Mouse (Mus musculus) adrenal gland, postnatal 14 days (tissue): ENCODE measurements around the gene Pan3. TPM values are rescaled to one million over a fixed set of nuclear protein-coding genes. Genes with fewer than 3 reads are reported as not detected.
A peak's percentile ranks its signal among the peaks of the same experiment; 100 is the strongest.

Source experiments
- DNase-seq: peaks from one replicate; pipeline ENCODE4 v3.0.0; 2021; ENCODE audit warnings: mixed read lengths
- long read RNA-seq, 2 experiments: library from polyadenylated mRNA; stranded (forward); transcript quantifications; one replicate each; pipeline ENCODE4 v2.0.0; 2021
- total RNA-seq: library from RNA; stranded (reverse); gene quantifications from 2 replicates; pipeline ENCODE4 v1.2.3, GENCODE M21; 2021

The Pan3 gene
- total RNA-seq: 102 and 110 TPM in 2 replicates
- long read RNA-seq, experiment 1, full-length matches to known transcripts: 3 of 16 reads
- long read RNA-seq, experiment 1, partial matches to known transcripts: 4 of 16 reads
- long read RNA-seq, experiment 1, other reads (novel, unspliced or antisense): 9 of 16 reads
- long read RNA-seq, experiment 2, full-length matches to known transcripts: 2 of 11 reads
- long read RNA-seq, experiment 2, partial matches to known transcripts: 4 of 11 reads
- long read RNA-seq, experiment 2, other reads (novel, unspliced or antisense): 5 of 11 reads

DNA sequence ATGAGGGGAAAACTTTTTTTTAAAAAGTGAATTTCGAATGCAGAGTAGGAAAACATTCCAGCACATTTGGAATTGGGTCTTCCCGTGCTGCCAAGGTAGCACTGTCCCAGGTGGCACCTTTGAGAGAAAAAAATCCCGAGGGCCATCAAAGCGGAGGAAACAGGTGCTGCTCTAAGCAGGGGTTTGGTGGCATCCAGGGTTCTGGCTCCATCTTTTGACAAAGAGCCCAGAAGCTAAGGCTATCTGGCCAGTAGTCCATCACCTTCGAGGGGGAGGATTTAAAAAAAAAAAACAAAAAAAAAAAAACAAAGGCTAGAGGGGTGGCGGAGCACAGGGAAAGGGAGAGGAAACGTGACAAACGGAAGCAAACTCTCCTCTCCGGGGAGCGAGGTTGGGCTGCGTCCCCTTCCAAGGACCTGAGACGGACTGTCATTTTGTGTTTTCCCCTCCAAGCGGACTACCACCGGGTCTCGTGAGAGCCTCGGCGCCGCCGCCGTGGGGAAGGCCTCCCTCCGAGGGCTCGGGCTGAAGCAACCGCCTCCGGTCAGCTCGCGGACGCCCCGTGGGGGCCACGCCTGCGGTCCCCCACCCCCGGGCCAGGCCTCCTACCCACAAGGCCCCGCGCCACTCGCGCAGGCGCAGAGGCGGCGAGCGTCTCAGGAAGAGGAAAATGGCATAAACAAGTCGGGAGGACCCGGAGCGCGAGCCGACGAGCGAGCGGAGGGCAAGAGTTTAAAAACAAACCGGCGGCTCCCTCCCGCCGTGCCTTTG lies at the start of gene Pan3:
Gene Pan3 (plus strand): TSS at position 627 of the 771 bp plus-strand sequence.
- DNase-seq: peak; percentile 97

DNA sequence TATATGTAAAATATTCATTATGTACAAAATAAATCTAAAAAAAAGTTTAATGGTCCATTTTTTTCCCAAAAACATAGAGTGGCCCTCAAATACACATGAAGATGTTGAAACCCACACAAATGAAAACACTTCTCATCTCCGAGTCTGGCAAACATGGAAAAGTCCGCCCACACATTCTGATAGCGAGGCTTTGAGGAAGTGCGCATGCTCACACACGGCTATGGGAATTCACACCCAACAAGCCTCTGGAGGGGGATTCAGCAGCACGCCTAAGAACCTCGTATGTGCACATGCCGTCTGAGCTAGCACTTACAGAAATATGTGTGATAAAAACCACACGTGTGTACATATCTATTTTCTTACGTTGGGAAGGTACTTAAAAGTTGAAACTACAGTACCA lies 48.6 kb upstream of the Pan3 start:
- no peak for DNase-seq

GRCm38 (mm10) chr5:147386865-147387264 lies 43.1 kb upstream of the Pan3 start:
- no peak for DNase-seq

DNA sequence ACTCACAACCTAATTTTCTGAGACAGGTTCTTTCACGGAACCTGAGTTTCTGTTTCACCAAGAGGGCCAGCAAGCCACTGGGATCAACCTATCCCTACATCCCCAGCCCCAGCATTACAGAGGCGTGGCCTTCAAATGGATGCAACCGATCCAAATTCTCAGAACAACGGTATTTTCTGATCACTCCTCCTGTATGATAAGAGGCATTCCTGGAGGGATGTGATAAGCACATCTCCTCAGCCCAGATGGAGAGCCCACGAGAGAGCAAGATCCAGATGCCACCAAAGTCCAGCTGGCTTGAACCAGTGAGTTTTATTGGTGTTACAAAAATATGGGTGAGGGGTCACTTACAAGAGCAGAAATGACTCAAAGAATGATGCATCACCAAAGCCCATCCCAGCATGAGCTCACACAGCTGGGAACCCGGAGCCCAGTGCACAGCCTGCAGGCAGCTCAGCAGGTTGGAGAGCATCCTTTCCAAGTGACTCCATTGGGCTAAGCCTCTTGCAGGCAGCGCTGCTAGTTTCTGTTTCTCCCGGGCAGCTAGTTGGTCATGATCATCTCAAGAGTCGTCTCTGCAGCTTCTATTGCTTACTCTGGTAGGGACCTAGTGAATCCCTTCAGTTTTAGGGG lies 41.5 kb upstream of the Pan3 start:
- no peak for DNase-seq

- no peak for DNase-seq
Observed at GRCm38 (mm10) chr5:147389052-147389451, 40.9 kb upstream of the Pan3 start.

- DNase-seq: no peak
Observed at GRCm38 (mm10) chr5:147390772-147391171, 39.2 kb upstream of the Pan3 start.

DNA sequence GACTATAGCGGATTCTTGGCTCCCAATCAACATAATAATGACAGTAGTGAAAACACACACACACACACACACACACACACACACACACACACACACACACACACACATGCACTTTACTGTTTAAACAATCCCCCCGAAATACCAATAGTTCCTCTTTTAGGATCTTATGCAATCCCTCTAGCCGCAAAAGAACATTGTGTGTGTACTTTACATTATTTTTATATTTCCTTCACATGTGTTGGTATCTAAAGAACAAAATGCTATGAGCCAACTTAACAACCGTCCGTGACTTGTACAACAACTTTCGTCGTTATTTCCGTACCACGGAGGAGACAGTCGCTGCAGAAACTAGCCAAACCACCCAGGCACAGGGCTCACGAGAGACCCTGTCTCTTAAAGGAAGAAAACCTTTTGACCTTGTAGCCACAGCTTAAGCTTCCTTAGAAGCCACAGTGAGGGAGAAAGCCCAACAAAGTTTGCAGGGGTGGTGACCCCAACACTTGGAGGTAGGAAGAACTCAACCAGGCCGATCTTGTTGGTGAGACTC lies 37.2 kb upstream of the Pan3 start:
- no peak for DNase-seq

GRCm38 (mm10) chr5:147395050-147395449 lies 34.9 kb upstream of the Pan3 start:
- no peak for DNase-seq

DNA sequence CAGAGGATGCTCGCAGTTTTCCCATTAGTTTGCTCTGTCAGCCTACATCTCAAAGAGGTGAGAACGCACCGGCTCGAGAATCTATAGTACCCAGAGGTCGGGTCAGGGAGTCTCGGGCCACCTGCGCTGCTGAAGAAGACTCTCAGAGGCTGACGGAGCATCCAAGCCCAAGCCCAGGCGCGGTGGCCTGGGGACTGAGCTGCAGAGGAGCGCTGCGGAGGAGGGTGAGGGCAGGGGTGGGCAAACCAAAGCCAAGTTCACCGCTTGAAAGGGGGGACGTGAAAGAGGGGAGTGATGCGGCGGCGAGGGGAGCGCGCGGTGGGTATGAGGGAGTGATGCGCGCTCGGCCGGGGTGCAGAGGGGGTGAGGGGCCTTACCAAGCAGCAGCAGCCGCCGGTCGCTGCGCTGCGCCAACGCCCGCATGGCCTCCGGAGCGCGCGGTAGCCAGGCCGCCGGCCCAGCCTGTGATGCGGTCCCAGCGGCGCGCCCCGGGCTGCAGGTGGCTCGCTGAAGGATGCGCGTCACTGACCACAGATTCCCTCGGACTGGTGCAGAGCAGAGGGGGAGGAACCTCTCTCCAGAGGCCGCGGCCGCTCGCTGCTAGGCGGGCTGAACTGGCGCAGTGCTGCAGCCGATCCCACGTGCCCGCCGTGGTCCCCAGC lies 30.0 kb upstream of the Pan3 start, which contains the start of gene Flt3:
Gene Flt3 (minus strand): TSS at position 647 of the 662 bp plus-strand sequence.
- peak; percentile 45 for DNase-seq

- DNase-seq: no peak
Observed at GRCm38 (mm10) chr5:147400505-147400979, 29.4 kb upstream of the Pan3 start.

DNA sequence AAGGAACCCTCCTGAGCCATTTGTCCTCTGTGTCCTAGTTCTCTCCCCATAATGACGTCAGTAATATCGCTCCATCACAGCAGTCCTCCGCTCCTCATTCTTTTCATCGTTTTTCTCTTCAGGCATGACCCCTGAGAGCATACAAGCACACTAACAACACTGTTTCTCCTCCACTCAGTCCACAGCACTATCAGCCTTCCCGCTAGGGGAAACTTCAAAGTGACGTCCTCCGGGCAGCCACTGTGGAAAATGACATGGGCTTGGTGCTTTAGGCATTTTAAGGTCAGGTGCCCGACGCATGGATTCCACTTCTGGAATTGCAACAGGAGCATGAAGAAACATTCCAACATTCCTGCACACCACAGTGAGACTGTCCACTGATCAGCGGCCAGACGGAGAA lies 28.9 kb upstream of the Pan3 start:
- no peak for DNase-seq

- DNase-seq: peak; percentile 66
Observed at GRCm38 (mm10) chr5:147402505-147402904, 27.5 kb upstream of the Pan3 start.

GRCm38 (mm10) chr5:147406135-147406534 lies 23.8 kb upstream of the Pan3 start:
- no peak for DNase-seq

DNA sequence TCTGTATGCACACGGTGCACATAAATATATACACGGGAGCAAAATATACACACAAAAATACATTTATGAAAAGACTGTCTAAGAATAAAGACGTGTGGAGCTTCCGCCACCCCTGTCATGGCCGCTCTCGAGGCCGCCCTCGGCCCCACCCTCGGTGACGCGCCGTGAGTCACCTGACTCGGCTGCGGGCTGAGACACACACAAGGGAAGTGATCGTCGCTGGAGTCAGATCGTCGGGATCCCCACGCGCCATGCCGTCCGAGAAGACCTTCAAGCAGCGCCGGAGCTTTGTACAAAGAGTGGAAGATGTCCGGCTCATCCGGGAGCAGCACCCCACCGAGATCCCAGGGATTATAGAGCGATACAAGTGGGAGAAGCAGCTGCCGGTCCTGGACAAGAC lies 21.2 kb upstream of the Pan3 start:
- peak; percentile 41 for DNase-seq

- DNase-seq: no peak
Observed at GRCm38 (mm10) chr5:147410585-147410984, 19.4 kb upstream of the Pan3 start.

DNA sequence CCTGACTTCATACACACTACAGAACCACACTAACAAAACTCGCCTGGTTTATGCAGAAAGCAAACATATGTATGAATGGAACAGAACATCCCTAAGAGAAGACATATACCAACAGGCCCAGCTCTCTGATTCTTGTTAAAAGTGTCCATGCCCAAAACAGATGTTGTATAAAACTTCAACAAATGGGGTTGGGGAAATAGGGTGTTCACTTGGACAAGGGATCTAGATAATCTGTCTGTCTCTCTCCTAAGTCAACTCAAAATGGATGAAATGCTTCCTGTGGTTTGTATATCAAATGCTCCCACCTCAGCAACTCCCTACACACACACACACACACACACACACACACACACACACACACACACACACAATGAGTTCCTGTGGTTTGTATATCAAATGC lies 12.0 kb upstream of the Pan3 start:
- no peak for DNase-seq

GRCm38 (mm10) chr5:147418394-147419121 lies 11.4 kb upstream of the Pan3 start:
- peak; percentile 79 for DNase-seq

- DNase-seq: no peak
Observed at GRCm38 (mm10) chr5:147423612-147424011, 6.3 kb upstream of the Pan3 start.

- no peak for DNase-seq
Observed at GRCm38 (mm10) chr5:147426048-147426805, 3.7 kb upstream of the Pan3 start.

- DNase-seq: peak; percentile 76
Observed at GRCm38 (mm10) chr5:147430361-147430935, 487 bp downstream of the Pan3 start.
